Mouse (Mus musculus): Measurements from ENCODE around the gene Asic2. TPM values are rescaled to one million over a fixed set of nuclear protein-coding genes. Genes with fewer than 3 reads are reported as not detected.

Gene Asic2
- total and polyA plus RNA-seq, 3 experiments: not detected

- Histone ChIP-seq H3K36me3 (ENCODE audit: control insufficient read depth in 1 of 2, insufficient read depth in 2 of 2, low read length in 2 of 2) (no peaks in the 10 kb centered on the region), H3K4me3 (ENCODE audit: control insufficient read depth in 1 of 2, insufficient read depth in 1 of 2, low read depth in 2 of 2, low read length in 2 of 2) (no peak overlapping the region), H3K27ac (ENCODE audit: control insufficient read depth, low read depth, low read length) (no peak overlapping the region), H3K27me3 (ENCODE audit: control insufficient read depth in 1 of 2, insufficient read depth in 2 of 2, low read length in 2 of 2) (no peaks in the 10 kb centered on the region), H3K4me1 (ENCODE audit: control insufficient read depth in 1 of 2, insufficient read depth in 2 of 2, low read length in 2 of 2) (no peaks in the 10 kb centered on the region), H3K79me2 (ENCODE audit: control insufficient read depth, insufficient read depth, low read length, poor library complexity) (no peaks in the 10 kb centered on the region), H3K9ac (ENCODE audit: control insufficient read depth, low read depth, low read length, poor library complexity, severe bottlenecking) (no peak overlapping the region), H3K9me3 (replicated peaks; ENCODE audit: insufficient read depth, low read length) (no peaks in the 10 kb centered on the region)
- DNase-seq (ENCODE audit: low read depth, low spot score): no peak
- no peak for TF ChIP-seq BHLHE40 (IDR thresholded peaks at IDR 0.05; ENCODE audit: borderline replicate concordance, low read depth, low read length)
- TF ChIP-seq MXI1 (IDR thresholded peaks at IDR 0.05; ENCODE audit: low read depth, low read length): no peak
- no peak for TF ChIP-seq CHD2 (IDR thresholded peaks at IDR 0.05; ENCODE audit: low read length)
- no peak for TF ChIP-seq SIN3A (IDR thresholded peaks at IDR 0.05; ENCODE audit: low read length)
Observed at GRCm38 (mm10) chr11:81908760-81909159, 59.5 kb downstream of the Asic2 start.

DNA sequence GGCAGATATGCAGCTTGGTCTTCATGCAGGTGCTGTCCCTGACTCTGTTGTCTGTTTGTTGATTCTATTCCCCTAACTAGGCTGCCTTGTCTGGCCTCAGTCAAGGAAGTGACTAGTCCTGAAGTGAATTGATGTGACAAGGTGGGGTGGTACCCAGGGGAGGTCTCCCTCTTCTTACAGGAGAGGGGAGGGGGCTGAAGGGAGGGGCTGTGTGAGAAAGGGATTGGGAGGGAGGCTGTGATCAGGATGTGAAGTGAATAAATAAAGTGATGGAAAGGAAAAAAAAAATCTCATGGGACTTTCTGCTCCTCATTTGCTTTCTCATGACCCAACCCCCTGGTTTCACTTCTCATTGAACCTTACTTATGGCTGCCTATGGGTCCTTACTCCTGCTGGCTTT lies 65.9 kb downstream of the Asic2 start:
- Histone ChIP-seq H3K9ac (ENCODE audit: control insufficient read depth, low read depth, low read length, poor library complexity, severe bottlenecking) (no peak overlapping the region), H3K27me3 (ENCODE audit: control insufficient read depth in 1 of 2, insufficient read depth in 2 of 2, low read length in 2 of 2) (no peaks in the 10 kb centered on the region), H3K27ac (ENCODE audit: control insufficient read depth, low read depth, low read length) (no peak overlapping the region), H3K79me2 (ENCODE audit: control insufficient read depth, insufficient read depth, low read length, poor library complexity) (no peaks in the 10 kb centered on the region), H3K9me3 (replicated peaks; ENCODE audit: insufficient read depth, low read length) (no peaks in the 10 kb centered on the region), H3K4me3 (ENCODE audit: control insufficient read depth in 1 of 2, insufficient read depth in 1 of 2, low read depth in 2 of 2, low read length in 2 of 2) (no peak overlapping the region), H3K4me1 (ENCODE audit: control insufficient read depth in 1 of 2, insufficient read depth in 2 of 2, low read length in 2 of 2) (no peaks in the 10 kb centered on the region), H3K36me3 (ENCODE audit: control insufficient read depth in 1 of 2, insufficient read depth in 2 of 2, low read length in 2 of 2) (no peaks in the 10 kb centered on the region)
- no peak for TF ChIP-seq KAT2A (conservative IDR thresholded peaks at IDR 0.05; ENCODE audit: low read depth, low read length)
- no peak for TF ChIP-seq MAZ (IDR thresholded peaks at IDR 0.05; ENCODE audit: low read depth, low read length)
- no peak for TF ChIP-seq NELFE (IDR thresholded peaks at IDR 0.05; ENCODE audit: low read depth, low read length)
- TF ChIP-seq USF2 (IDR thresholded peaks at IDR 0.05; ENCODE audit: borderline replicate concordance in 1 of 2, insufficient read depth in 1 of 2, low read depth in 1 of 2, low read length in 2 of 2): no peak
- TF ChIP-seq E2F4 (IDR thresholded peaks at IDR 0.05; ENCODE audit: borderline replicate concordance, low read depth, low read length): no peak
- no peak for TF ChIP-seq ZKSCAN1 (IDR thresholded peaks at IDR 0.05; ENCODE audit: low read depth, low read length)
- no peak for TF ChIP-seq TCF12 (IDR thresholded peaks at IDR 0.05; ENCODE audit: low read depth, low read length)
- no peak for TF ChIP-seq BHLHE40 (IDR thresholded peaks at IDR 0.05; ENCODE audit: borderline replicate concordance, low read depth, low read length)
- no peak for TF ChIP-seq MYB (IDR thresholded peaks at IDR 0.05; ENCODE audit: low read depth, low read length)
- TF ChIP-seq ZC3H11A (IDR thresholded peaks at IDR 0.05; ENCODE audit: low read depth, low read length): no peak
- no peak for TF ChIP-seq ZMIZ1 (IDR thresholded peaks at IDR 0.05; ENCODE audit: low read depth, low read length)
- TF ChIP-seq POLR2AphosphoS5 (IDR thresholded peaks at IDR 0.05; ENCODE audit: borderline replicate concordance, low read depth, low read length): no peak
- DNase-seq (ENCODE audit: low read depth, low spot score): no peak
